Mouse (Mus musculus) adrenal gland, postnatal 10 days (tissue): ENCODE measurements around the gene Kcnip1. TPM values are rescaled to one million over a fixed set of nuclear protein-coding genes. Genes with fewer than 3 reads are reported as not detected.

Source experiments
- DNase-seq: peaks from one replicate; pipeline ENCODE4 v3.0.0; 2021; ENCODE audit warnings: mixed read lengths
- total RNA-seq, 2 experiments: library from RNA; stranded (reverse); gene quantifications; 2 replicates each; pipeline ENCODE4 v1.2.3; 2021

The Kcnip1 gene
- total RNA-seq, 2 experiments from 2014 or later: 3.9 to 4.8 TPM

DNA sequence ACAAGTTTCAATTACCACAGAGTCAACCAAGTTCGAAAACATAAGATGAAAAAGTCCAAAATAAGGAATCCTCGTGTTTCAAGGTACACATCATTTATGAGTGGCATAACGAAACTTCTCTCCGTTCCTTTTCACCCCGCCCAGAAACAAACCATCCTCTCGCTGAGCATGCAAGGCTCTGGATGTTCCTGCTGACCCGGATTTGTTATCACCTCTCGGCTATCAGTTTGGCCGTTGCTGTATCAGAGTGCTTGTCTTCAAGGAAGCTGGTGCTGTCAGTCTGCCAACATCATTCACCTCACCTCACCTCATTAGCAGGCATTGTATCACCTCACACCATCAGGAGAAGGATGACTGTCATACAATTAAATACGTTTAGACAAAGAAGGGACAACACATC, 90.6 kb downstream of the Kcnip1 start:
- no peak for DNase-seq

DNA sequence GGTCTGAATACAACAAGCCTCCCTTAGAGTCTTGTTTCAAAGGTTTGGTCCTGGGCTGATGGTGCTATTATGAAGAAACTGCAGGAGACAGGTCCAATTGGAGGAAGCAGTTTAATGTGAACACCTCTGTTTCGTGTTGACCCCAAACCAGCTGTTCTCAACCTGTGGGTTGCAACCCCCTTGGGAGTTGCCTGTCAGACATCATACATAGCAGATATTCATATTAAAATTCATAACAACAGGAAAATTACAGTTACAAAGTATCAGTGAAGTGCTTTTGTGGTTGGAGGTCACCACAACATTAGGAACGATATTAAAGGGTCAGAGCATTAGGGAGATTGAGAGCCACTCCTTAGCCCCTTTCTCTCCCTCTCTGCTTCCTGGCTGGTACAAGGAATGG, 91.2 kb downstream of the Kcnip1 start:
- no peak for DNase-seq

DNA sequence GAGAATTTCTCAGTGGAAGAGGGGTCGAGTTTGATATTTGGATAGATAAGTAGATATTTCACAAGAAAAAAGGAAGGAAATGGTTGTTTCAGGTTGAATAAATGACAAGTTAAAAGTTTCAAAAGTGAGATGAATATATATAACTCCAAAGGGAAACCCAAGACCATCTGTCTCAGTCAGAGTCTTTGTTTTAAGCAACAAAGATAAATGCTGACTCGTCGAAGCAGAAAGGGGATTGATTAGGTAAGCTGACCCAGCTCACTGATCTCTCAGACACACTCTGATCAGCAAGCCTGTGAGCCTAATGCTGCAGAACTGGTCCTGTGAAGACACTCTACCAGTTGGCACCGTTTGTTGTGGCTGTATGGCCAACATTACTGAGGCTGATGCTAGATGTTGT, 101.9 kb downstream of the Kcnip1 start:
- DNase-seq: no peak

DNA sequence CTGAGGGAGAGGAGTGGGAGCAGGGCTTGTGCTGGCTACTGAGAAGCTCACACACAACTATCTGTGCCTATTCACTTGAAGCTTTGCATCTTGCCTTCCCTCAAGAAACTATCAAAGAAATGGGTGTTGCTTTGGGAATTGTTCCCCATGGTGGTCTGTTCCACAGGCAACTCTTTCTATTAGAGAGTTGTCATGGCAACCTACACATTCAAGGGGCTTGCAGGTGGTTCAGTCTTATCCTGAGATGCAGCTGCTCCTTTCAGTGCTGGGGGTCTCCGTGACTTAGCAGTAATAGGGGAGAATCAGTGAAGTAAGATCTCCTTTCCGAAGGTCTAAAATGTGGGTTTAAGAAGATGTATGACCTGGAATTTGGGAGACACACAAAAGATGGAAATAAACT, 102.6 kb downstream of the Kcnip1 start:
- DNase-seq: no peak

DNA sequence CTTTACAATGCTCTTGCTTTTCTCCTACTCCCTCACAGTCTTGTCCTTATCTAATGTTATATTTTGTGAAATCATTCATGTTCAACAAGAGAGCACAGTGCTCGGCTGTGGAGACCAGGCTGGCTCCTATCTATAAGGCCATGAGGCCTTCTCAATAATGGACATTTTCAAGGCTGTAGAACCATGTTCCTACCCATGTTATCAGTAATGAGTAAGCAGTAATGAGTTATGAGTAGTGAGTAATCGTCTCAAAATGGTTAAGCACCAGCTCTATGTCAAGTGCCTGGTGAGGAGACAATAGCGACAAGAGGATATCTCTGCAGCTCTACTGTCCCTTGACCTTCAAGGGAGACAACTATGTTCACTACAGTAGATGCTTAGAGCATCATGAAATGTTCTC, 105.3 kb downstream of the Kcnip1 start:
- DNase-seq: no peak

DNA sequence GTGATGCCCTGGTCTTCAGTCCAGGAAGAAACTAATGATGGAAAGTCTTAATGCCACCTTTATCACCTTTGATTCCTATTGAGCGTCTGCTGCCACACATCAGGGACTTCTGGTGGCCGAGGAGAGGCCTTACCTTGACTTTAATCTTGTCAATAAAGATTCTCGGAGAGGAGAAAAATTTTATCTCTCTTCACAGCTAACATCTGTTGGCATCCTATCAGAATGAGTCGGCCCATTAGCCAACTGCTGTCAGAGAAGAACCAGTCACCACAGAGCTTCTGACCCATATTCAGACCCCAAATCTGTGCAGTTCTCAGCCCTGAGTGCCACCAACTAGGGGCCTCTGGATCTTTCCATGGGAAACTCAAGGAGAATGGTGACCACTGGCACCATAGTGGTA, 107.0 kb downstream of the Kcnip1 start:
- DNase-seq: no peak

DNA sequence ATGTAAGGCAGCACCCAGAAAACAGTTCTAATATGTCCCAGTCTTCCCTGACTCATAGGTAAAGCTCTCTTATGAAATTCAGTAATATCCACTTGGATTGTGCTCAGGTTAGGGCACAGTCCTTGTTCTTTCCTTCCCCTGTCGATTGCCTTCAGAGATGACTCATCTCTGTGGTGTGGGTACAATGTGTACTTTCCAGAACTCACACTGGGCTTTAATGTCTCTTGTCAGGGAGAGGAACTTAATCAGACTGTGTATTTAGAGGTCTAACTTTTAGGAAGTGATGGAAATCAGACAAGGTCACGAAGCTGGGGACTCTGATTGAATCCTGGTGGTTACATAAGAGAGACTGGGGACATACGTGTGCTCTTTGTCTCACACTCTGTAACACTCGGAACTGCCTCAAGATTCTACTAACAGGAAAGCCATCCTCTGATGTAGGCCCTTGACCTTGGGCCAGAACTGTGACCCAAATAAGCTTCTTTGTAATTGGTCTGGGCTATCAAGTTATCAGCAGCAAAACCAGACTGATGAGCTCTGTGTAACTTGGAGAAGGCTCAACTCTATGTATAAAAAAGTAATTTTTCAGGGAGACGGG, 110.1 kb downstream of the Kcnip1 start:
- DNase-seq: peak; percentile 9

DNA sequence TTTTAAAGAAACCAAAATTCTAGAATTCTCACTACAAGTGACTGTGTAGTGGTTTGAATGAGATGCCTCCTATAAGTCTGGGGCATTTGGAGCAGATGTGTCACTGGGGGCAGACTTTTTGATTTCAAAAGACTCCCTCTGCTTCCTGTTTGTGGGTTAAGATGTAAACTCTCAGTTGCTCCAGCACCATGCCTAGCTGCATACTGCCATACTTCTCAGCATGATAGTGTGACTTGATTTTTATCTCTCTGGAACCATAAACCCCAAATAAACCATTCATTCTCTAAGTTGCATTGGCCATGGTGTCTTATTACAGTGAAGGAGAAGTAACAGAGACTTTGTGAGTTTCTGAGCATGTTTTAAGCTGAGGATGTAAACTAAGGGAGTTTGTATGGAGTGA, 118.0 kb downstream of the Kcnip1 start:
- DNase-seq: no peak

DNA sequence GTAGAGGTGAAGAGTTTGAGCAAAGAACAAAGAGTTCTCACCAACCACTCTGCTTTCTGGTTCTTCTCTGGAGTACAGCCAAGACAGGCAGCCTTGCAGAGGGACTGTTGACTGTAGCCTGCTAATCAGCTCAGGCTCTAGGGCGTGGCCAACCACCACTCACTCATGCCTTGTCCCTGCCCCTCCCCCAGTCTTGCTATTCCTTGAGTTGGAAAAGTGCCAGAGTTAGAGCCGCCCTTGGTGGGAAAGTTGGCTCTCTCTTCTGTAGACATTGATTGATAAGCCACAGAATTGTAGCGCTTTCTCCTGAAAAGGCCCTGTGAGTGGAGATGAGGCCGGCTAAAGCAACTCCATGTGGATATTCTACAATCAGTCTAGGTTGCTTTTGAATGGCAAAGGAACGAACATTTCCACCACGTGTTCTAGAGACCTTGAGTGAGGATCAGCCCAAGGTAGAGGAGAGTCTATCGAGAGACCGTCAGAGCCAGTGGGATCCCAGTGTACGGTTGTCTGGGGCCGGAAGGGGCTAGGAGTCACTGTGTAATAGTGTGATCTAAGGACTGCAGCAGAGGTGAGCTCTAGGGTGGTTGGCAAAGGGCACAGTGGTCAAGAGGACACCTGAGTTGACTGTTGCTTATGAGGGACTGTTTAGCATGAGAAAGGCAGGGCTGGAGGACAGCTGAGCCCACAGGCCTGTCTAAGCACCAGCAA, 119.7 kb downstream of the Kcnip1 start:
- DNase-seq: peak; percentile 64

DNA sequence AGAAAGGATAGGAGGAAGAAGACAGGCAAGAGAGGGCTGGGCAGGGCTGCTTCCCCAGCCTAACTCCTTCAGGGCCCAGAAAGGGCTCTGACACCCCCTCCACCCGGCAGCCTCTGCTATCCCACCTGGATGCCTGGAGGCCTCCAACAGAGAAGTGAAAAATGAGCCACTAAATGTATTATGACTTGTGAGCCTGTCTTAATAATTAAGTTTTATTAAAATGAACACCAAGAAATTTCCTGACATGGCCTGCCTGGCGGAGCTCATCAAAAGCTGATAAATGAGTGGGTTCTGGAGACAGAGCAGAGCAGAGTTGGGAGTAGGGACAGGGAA, 120.3 kb downstream of the Kcnip1 start:
- DNase-seq: no peak

DNA sequence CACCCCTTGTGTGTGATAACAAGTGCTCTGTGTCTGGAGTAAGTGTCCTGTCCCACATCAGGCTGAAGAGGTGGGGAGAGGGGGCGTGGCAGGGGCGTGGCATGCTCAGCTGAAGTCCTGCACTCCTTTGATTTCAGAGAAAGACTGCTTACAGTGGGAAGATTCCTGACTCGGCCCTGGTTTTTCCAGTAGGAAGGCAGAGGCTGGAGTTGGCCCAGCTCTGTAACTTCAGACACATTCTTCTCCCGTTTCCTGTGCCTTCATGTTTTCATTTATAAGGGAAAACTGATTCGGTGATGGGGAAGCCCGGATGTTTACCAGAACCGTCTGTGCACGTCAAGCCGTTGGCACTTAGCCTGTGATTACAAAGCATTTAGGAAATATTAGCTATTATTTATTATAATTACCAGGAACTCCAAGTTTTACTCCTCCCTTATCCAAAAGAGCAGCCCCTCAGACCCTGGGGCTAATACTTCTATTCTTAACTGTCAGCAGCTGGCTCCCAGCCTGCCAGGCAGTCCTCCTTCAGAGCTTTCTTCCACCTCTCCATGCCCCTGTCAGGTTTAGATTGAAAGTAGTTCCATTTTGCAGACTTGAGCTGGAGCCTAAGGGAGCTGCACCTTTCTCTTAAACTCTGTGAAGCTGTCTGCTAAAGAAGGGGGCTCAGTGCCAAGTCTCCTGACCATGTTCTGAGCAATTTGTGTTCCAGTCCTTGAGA, 120.8 kb downstream of the Kcnip1 start:
- peak; percentile 34 for DNase-seq

DNA sequence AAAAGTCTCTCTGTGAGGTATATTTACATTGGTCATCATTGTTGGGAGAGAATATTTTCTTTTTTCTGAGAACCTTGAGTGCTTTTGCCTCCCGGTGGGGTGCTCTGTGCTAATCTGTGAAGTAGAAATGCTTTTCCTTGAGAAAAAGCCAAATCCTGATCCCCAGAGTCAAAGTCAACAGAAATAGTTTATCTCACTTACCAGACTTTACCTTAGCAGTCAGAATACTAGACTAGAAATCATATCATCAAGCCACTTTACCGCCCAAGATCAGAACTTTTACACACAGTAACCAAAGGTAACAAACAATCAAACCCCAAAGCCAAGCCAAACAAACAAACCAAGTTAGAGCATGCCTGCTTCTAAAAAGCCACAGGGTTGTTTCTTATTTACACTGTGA, 122.7 kb downstream of the Kcnip1 start:
- DNase-seq: no peak

DNA sequence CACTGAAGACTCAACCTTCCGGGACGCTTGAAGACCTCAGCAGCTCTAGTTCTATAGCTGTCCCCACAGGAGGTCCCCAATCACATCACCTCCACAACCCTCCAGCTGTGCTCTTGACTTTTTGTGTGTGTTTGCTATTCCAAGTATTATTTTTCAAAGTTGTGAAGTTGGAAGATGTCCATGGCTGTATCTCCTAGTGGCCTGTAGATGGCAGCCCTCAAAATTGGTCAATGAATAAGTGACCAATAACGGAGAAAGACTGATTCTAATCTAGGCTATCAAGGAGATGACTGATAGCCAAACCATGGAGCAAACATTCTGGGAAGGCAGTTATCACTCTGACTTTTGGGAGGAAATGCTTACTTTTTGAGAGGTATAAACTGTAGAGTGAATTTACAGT, 123.4 kb downstream of the Kcnip1 start:
- DNase-seq: no peak

DNA sequence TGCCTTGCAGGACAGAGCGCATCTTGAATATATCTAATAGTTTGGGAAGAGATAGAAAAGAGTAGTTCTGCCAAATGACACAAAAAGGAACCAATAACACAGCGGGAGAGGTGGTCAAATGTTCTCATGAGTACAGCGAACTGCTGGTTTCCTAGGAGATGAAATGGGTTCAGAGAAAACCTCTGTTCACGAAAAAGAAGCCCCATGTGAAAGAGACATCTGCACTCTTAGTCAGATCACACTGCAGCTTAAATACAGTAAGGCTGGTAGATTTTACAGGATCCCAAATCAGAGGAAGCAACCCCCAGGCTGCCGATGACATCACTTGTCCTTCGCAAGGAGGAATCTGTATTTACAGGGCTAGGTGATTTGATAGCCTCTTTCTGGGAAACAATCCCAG, 126.2 kb downstream of the Kcnip1 start:
- no peak for DNase-seq

DNA sequence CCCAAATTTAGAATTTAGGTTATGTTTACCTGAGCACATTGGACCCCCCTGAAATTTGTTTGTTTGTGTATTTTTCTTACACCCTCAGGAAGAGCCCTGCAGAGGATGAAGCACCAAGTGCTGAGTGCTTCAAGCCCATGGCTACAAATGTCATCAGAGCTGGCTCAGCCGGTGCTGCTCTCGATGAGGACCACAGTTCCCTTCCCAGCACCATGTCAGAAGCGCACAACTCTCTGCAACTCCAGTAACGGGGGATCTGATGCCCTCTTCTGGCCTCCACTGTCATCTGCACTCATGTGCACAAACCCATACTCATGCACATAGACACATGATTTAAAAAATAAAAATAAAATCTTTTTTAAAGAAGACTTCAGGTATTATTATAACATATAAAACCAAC, 128.7 kb downstream of the Kcnip1 start:
- no peak for DNase-seq

DNA sequence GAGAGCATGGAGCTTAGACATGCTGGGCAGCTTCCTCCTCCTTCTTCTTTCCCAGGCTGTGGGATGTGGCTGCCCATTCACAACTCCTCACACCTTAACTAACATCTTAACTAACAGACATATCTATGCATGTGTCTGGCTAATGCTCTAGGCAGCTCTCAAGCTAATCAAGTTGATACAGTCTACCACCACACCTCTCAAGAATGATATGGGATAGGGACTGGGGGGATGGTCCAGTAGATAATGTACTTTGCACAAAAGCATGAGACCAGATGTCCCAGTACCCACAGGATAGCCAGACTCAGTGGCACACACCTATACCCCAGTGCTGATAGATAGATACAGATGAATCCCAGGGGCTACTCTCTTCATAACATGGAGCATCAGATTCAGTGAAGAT, 131.1 kb downstream of the Kcnip1 start:
- DNase-seq: no peak

DNA sequence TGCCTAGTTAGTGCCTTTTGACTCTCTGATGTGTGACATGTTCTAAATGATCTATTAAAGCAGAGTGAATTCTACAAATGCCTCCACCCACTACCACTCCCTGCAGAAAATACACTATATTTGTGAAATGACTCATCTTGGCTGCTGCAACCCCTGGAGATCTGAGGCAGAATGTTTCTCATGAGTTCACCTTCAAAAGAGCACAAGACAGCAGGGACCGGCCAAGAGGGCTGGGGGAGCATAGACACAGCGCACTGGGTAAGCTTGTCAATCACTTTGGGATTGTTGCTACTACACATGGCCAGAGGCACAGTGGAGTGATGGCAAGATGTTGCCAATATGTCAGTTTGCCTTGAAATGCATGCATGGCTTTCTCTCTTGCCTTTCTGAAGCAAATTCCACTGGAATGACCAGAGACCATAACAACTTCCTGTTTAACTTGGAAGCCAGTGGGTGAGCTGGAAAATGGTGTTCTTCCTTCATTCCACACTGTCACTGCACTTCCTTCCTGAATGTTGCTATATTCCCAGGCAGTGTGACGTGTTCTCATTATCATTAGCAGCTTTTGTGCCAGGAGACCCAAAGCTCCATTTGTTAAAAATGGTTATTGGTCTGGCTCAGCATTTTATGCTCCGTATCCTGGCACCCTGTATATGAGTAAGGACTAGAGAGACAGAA, 131.9 kb downstream of the Kcnip1 start:
- no peak for DNase-seq

DNA sequence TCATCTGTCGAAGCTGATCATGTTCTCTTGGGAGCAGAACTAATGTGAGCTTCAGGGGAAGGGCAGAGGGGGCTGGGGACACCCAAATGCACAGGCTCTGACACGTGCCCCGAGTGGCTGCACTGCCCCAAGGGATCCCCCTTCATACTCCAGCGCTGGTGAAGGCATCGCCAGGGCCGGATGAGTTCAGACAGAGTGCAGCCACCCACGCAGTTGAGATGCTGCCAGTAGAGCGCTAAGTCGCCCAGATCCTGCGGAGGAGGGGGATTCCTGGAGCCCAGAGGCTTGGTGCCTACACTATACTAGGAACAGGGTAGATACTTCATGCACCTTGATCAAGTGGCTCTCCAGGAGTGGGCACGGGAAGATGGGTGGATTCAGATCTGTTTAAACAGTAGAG, 143.3 kb downstream of the Kcnip1 start:
- DNase-seq: peak; percentile 12

DNA sequence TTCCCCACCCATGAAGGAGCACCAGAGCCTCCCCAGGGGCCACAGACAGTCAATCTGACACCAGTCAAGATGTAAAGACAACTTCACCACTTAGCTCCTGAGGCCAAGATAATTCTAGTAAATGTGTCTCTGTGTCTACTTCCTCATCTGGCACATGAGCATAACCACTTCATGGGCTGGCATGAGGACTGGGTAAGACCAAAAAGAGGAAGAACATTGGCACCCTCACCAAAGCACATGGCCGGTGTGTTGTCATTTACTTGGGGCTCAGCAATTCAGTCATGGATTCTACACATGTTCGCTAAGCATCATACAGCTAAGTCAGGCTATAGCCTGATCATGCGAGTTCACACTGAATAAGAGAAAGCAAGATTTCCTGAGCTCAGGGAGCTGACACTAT, 144.3 kb downstream of the Kcnip1 start:
- DNase-seq: no peak

DNA sequence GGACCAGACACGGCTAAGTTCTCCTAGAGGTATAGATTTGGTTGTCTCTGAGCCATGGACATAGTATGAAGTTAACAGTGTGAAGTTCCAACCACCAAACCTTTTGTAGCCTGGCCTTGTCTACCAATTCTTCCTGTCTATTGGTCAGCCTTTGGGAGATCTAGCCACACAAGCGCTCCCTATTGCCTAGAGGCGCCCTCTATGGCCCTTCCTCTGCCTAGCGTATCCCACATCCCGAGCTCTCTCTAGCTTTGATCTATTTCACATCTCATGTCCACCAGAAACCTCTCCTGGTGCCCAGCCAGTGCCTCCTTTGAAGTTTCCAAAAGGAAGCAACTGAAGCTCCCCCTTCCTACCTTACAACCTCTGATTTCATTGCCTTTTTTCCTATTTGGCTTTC, 147.0 kb downstream of the Kcnip1 start:
- DNase-seq: no peak

DNA sequence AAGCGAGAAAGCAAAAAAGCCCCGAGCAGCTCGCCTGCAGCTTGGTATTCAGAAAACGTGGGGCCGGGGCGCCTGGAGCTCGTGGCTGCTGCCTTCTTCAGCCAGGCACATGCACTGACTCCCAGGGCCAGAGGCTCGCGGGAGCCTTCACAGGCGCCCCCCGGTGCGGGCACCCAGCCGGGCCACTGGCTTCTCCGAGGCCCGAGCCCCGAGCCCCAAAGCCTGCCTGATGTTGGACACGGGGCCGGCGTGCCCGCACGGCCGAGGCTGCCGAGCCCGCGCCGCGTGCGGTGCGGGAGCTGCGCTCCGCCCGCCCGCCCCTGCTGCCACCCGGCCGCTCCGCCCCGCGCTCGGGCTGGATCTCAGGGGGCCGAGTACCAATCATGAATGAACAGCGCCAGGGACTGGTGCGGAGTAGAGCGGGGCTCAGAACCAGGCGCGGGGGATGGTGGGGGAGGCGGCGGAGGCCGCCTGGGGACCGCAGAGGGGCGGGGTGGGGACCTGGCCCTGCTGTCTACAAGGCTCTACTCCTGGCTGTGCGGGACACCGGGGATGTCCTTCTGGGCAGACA, 149.6 kb downstream of the Kcnip1 start:
- no peak for DNase-seq

DNA sequence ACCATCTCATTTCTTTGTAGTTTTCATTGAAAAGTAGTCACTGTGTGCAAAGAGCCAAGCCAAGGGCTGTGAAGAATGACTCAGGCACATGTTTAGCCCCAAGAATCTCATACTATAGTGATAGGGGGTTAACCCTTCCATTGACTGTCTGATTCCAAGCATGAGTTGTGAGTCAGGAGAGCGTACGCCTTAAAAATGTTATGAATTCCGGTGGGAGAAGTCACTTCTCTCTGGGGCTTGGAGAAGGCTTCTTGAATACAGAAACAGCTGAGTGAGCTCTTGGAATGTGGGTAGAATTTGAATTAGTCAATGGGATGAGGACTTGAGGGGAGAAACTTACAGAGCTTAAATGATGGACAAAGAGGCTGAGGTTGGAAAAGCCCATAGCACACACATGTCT, 153.9 kb downstream of the Kcnip1 start:
- DNase-seq: no peak

DNA sequence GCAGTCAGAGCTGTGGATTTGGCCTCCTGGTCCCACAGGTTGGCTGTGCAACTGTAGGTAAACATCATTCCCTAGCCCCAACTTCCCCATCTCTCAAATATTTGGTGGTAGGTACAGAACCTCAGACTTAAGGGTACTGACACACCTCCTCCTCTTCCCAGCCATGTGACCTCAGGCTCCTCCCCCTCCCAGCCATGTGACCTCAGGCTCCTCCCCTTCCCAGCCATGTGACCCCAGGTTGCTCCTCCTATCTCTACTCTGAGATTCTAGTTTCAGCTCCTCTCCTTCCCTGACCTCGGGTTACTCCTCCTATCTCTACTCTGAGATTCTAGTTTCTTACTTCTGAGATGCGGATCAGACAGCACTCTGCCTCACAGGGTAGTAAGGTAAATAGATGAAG, 163.2 kb downstream of the Kcnip1 start:
- DNase-seq: no peak
